Mouse (Mus musculus) cerebellum, adult 2 months (tissue): ENCODE measurements around the gene Lhfpl3.

Experiments
- CTCF ChIP-seq: fragments of 200-500 bp; IDR thresholded peaks from 2 replicates; pipeline ENCODE4 v1.5.1; 2011; ENCODE audit warnings: low read depth, mild to moderate bottlenecking, control low read depth, low read length, moderate library complexity, borderline replicate concordance; ENCODE audit not compliant: insufficient read depth
- POLR2A ChIP-seq: fragments of 200-500 bp; IDR thresholded peaks from 2 replicates; pipeline ENCODE4 v1.6.1; 2011; ENCODE audit warnings: low read length, control low read depth, borderline replicate concordance; ENCODE audit not compliant: insufficient read depth

DNA sequence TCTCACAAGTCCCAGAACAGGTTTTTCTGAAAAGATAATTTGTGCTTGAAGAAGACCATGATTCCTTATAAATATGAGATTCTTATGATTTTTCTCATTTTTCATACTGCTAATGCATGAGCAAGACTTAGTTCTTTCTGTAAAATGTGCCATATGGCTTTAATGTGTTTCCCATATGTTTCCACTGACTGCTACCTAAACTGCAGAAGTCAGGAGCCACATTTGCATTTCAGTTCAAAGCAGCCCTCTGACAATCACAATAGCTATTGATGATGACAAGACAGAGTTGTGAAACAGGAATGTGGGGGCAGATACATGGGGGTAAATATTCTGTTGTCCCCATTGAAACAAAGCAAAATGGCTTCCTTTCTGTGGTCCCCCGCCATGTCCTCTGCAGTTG lies 126.6 kb downstream of the Lhfpl3 start:
- TF ChIP-seq POLR2A = no peak
- no peak for TF ChIP-seq CTCF
